Mouse (Mus musculus) thymus, adult 2 months (tissue): Measurements from ENCODE around the gene Kif16b.

Experiments
- CTCF ChIP-seq: fragments of 200-500 bp; IDR thresholded peaks from 2 replicates; pipeline ENCODE4 v1.5.1; 2012; ENCODE audit warnings: mild to moderate bottlenecking, control low read depth, low read length, moderate library complexity, borderline replicate concordance; ENCODE audit not compliant: control insufficient read depth, poor library complexity, insufficient read depth; ENCODE audit errors: extremely low read depth
- POLR2A ChIP-seq: fragments of 200-500 bp; IDR thresholded peaks from 2 replicates; pipeline ENCODE4 v1.6.1; 2012; ENCODE audit warnings: mild to moderate bottlenecking, low read length, control low read depth, moderate library complexity; ENCODE audit not compliant: control insufficient read depth, poor library complexity, insufficient read depth; ENCODE audit errors: extremely low read depth

- no peak for TF ChIP-seq CTCF
- no peak for TF ChIP-seq POLR2A
Observed at GRCm38 (mm10) chr2:142612359-142612953, 288.9 kb downstream of the Kif16b start.
